In genomic region chr7:132747096-132747495, GRCm38 (mm10) we compare ENCODE assay signal across 17 mouse cellular contexts.
DNase-seq lines count a peak whose midpoint lies in the region; ATAC-seq lines count a peak whose summit lies in the region.
"Had no signal": no experiment of that assay in that cellular context is flagged by ENCODE, and none has a peak within 500 bp of the region (broad histone marks: within the 10 kb centered on the region; RNA-seq: fewer than 3 reads in every experiment).

No protein-coding gene starts in this region.

- H3K9ac ChIP-seq in liver, embryonic 13.5 days: 0 out of 2 replicates have a peak overlapping the region, but pooled peaks have one; percentile 22
- H3K9ac ChIP-seq in liver, embryonic 11.5 days (ENCODE audit: low read depth, low read length): no peak overlapping the region
- H3K9ac ChIP-seq: forebrain, postnatal 0 days; heart, embryonic 12.5 days; hindbrain, embryonic 14.5 days; limb, embryonic 12.5 days; liver, embryonic 14.5 days; lung, embryonic 15.5 days had no signal

- H3K27ac ChIP-seq in liver, embryonic 13.5 days: no peak overlapping the region
- no peak overlapping the region for H3K27ac ChIP-seq in liver, embryonic 11.5 days (ENCODE audit: low read depth, low read length)
- H3K27ac ChIP-seq: hindbrain, embryonic 14.5 days; limb, embryonic 12.5 days; liver, embryonic 14.5 days; lung, embryonic 15.5 days had no signal

- H3K36me3 ChIP-seq in liver, embryonic 13.5 days: peaks cover 80% of the 10 kb centered on the region
- H3K36me3 ChIP-seq in liver, embryonic 11.5 days (ENCODE audit: control insufficient read depth, insufficient read depth, low read length): no peaks in the 10 kb centered on the region
- H3K36me3 ChIP-seq: heart, embryonic 12.5 days had no signal

- no peak for DNase-seq in liver, embryonic 13.5 days
- DNase-seq in liver, embryonic 11.5 days (ENCODE audit: low spot score): no peak
- DNase-seq in cerebellum, adult 8-10 months: peak; percentile 66
- no peak for DNase-seq in heart, postnatal 14 days
- DNase-seq in heart, adult 9 months (ENCODE audit: low spot score in 2 of 2): no peak
- DNase-seq: adrenal gland, postnatal 25 days; forebrain, postnatal 0 days; kidney, postnatal 36 days; thymus, postnatal 14 days had no signal

- no peaks in the 10 kb centered on the region for H3K9me3 ChIP-seq in liver, embryonic 13.5 days (replicated peaks)
- no peaks in the 10 kb centered on the region for H3K9me3 ChIP-seq in liver, embryonic 11.5 days (ENCODE audit: control insufficient read depth, low read length)
- H3K9me3 ChIP-seq: heart, embryonic 12.5 days; limb, embryonic 12.5 days; lung, embryonic 15.5 days had no signal

- H3K4me2 ChIP-seq in liver, embryonic 13.5 days: no peak overlapping the region
- no peak overlapping the region for H3K4me2 ChIP-seq in liver, embryonic 11.5 days
- H3K4me2 ChIP-seq: heart, embryonic 12.5 days; hindbrain, embryonic 14.5 days; limb, embryonic 12.5 days; lung, embryonic 15.5 days had no signal

- H3K4me1 ChIP-seq in liver, embryonic 13.5 days (replicated peaks): peaks cover 40% of the 10 kb centered on the region
- H3K4me1 ChIP-seq in liver, embryonic 11.5 days (replicated peaks; ENCODE audit: control insufficient read depth, insufficient read depth, low read length): no peaks in the 10 kb centered on the region; the same call in 1 of the 2 replicates

- no peak for ATAC-seq in liver, embryonic 13.5 days (ENCODE audit: low read depth)
- ATAC-seq in liver, embryonic 11.5 days (replicated peaks; ENCODE audit: low FRiP score): no peak
- ATAC-seq in cerebellum, adult (ENCODE audit: insufficient number of reproducible peaks, low FRiP score, low TSS enrichment): peak; percentile 36; the same call in 1 of the 2 replicates
- ATAC-seq in megakaryocyte progenitor cell, adult 5-6 weeks (replicated peaks; ENCODE audit: poor library complexity): 0 out of 2 replicates have a peak, but pooled peaks have one; percentile 23
- ATAC-seq: forebrain, postnatal 0 days; intestine, embryonic 16.5 days had no signal

- WGBS in liver, embryonic 13.5 days (ENCODE audit: insufficient replicate concordance): 76% methylated on average over 6 of the region's 6 CpGs
- 78% methylated on average over 6 of the region's 6 CpGs for WGBS in liver, embryonic 11.5 days

- intact Hi-C loops in heart, postnatal 14 days (cut with DNase I): no loop called here

- no peaks in the 10 kb centered on the region for H3K27me3 ChIP-seq in liver, embryonic 13.5 days
- no peaks in the 10 kb centered on the region for H3K27me3 ChIP-seq in liver, embryonic 11.5 days (replicated peaks; ENCODE audit: control insufficient read depth, insufficient read depth, low read length)
- H3K27me3 ChIP-seq: heart, embryonic 12.5 days; limb, embryonic 12.5 days; lung, embryonic 15.5 days had no signal

- H3K4me3 ChIP-seq in liver, embryonic 13.5 days (replicated peaks): no peak overlapping the region
- H3K4me3 ChIP-seq in liver, embryonic 11.5 days (ENCODE audit: low read depth, low read length): no peak overlapping the region
- H3K4me3 ChIP-seq: heart, embryonic 12.5 days; limb, embryonic 12.5 days; lung, embryonic 15.5 days had no signal

Comparison
In these comparisons a context has a peak if more than half of its experiments do, and no peak if none do; other contexts are left out.
1. ATAC-seq: peak in cerebellum, adult (single experiment) and megakaryocyte progenitor cell, adult 5-6 weeks (single experiment); none in liver, embryonic 13.5 days (single experiment) and liver, embryonic 11.5 days (single experiment).